Mouse (Mus musculus): ENCODE data around the gene Bcas1. TPM values are rescaled to one million over a fixed set of nuclear protein-coding genes. Genes with fewer than 3 reads are reported as not detected.

The Bcas1 gene
- total RNA-seq, 4 experiments from 2014 or later: 0.41 to 1.5 (median 0.92) TPM

DNA sequence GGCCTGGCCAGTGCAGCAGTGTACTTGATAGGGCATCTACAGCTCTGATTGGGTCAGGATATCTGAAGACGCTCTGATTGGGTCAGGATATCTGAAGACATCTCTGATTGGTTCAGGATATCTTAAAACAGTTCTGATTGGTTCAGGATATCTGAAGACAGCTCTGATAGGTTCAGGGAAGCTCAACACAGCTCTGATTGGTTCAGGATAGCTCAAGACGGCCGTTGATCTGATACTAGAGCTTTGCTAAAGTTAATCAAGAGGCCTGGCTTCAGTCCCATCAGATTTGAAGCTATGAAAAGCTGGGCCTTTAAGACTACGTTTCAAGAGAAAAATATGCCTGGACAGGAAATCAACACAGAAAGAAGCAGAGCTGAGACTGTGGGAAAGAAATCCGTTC lies 77.9 kb downstream of the Bcas1 start:
- no peak for DNase-seq (ENCODE audit: low spot score in 2 of 2)

DNA sequence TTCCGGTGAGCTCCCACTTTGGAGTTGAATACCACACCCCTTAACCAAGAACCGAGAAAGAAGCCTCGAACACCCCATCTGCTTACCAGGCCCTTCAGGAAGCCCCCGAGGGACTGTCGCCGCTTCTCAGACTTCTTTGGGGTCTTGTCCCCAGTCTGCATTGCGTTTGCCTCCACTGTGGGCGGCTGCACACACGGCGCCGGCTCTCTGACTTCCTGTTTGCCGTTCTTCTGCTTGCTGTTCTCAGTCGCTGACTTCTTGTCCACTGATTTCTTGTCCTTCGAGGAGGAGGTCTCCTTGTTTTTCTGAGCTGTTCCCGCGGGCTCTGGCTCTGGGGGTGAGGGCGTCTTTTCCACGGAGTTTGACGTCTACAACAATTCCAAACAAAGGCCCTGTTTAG lies 78.5 kb downstream of the Bcas1 start:
- no peak for DNase-seq (ENCODE audit: low spot score in 2 of 2)

DNA sequence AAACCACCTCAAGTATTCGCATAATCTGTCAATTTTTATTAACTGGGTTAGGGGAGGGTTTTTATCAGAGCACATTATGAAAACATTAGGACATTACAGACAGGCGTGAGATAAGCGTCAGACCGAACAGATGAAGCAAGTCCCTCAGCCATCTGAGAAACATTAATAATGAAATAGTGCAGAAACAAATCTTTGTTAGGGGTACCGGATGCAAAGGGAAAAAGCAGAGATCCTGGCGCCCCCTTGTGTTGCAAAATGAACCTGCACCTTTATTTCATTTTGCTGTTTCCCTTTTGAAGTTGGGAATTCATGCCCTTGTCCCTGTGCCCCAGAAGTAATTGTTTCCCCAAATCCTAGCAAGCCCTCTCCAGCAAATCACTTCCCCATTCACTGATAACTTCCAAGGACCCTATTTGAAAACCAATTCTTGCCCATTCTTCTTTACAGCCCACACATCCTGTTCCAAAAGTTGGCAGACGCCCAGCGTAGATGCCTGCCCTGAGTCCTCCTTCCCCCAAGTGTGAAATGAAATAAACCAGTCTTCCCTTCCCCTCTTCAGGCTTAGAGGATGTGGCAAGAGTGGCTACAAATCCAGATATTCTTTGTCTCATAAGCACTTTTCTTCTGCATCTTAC lies 80.4 kb downstream of the Bcas1 start:
- DNase-seq (ENCODE audit: low spot score in 2 of 2): peak in 1 of 2 experiments; percentile 24

DNA sequence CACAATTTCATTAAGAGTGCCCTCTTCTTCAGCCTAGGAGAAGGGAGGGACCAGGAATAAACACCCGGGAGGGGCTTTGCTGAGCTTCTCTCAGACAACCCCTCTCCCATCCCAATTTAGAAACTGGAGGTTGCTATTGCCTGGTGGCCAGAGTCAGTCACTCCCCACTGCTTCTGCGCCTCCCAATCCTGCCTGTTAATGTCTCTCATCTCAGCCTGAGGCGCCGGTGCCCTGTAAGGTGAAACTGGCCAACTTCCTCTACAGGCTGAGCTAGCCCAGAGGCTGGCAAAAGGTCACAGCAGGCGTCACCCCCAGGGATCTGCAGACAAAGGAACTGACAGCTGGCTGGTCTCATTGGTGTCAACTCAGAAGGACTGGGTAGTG lies 82.2 kb downstream of the Bcas1 start:
- no peak for DNase-seq (ENCODE audit: low spot score in 2 of 2)

- no peak for DNase-seq (ENCODE audit: low spot score in 2 of 2)
Observed at GRCm38 (mm10) chr2:170344502-170345409, 82.9 kb downstream of the Bcas1 start.

- DNase-seq (ENCODE audit: low spot score in 2 of 2): no peak
Observed at GRCm38 (mm10) chr2:170343819-170344317, 83.8 kb downstream of the Bcas1 start.

DNA sequence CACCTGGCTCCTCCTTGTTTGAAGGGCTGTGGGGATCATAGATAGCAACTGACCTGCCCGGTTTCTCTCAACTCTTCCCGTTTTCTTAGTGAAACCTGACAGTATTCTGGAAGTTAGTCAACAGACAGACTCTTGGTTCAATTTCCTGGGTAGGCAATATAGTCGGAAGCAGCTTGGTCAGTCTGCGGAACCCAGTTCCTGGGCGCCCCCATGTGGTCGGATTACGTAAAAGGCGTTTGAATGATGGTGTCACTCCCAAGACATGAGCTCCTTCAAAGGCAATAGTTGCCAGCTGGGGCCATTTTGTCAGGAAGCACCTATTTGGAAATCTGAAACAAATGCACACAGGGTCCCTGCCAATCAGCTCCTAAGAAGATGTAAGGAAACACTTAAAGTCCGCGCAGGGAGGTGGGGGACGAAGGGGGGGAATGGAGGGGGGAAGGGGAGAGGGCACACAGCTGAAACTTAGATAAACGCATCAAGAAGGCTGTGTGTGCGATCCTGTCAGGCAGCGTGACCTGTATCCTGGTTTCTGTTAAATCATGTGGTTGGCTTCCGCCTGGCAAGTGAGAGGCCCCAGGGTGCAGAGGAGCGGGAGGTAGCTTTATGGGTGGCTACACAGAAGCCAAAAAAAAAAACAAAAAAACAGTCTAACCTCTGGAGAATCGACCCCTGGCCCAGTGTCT lies 84.4 kb downstream of the Bcas1 start:
- DNase-seq (ENCODE audit: low spot score in 2 of 2): peak in 1 of 2 experiments; percentile 58

- no peak for DNase-seq (ENCODE audit: low spot score in 2 of 2)
Observed at GRCm38 (mm10) chr2:170342312-170342830, 85.3 kb downstream of the Bcas1 start.

- peak in 1 of 2 experiments; percentile 12 for DNase-seq (ENCODE audit: low spot score in 2 of 2)
Observed at GRCm38 (mm10) chr2:170341179-170341578, 86.5 kb downstream of the Bcas1 start.

DNA sequence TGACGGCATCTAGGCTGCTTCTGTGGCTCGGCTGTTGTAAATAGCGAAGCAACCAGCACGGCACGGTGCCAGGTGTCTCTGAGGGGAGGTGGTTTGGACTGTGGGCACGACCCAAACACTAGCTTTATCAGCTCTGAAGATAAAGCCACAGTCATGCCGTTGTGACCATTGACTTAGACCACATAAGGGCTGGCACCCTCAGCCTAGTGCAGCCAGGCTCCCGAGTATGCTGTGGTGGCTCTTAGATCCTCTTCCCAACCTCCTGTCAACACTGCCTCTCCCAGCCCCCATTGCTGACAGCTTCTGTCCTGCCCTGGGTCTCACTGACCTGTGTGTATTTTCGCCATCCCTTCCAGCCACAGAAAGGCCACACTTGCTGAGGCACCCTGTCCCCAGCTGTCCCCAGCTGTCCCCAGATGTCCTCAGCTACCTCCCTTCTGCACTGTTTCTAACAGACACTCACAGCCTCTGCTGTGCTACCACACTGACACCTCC lies 91.3 kb downstream of the Bcas1 start:
- no peak for DNase-seq (ENCODE audit: low spot score in 2 of 2)

GRCm38 (mm10) chr2:170335168-170335567 lies 92.5 kb downstream of the Bcas1 start:
- no peak for DNase-seq (ENCODE audit: low spot score in 2 of 2)

DNA sequence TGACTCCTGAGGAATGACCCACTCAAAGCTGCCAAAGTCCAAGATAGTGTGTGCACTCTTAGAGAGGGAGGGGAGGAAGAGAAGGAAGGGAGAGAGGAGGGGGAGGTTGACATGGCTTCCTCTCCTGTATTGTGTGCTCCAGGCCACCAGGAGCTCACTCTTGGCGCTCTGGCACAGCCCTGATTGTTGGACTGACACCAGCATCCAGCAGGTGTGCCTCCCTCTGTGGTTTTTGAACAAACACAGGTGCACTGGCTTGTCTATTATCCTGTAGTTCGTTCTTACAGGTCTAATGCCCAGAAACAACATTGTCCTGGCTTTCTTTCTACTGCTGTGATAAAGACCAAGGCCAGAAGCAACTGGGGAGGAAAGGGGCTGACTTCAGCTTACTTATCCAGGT lies 95.8 kb downstream of the Bcas1 start:
- DNase-seq (ENCODE audit: low spot score in 2 of 2): no peak

GRCm38 (mm10) chr2:170330466-170330865 lies 97.2 kb downstream of the Bcas1 start:
- peak; percentile 63 to 72 for DNase-seq (ENCODE audit: low spot score in 2 of 2)

- no peak for DNase-seq (ENCODE audit: low spot score in 2 of 2)
Observed at GRCm38 (mm10) chr2:170329921-170330320, 97.7 kb downstream of the Bcas1 start.

- DNase-seq (ENCODE audit: low spot score in 2 of 2): peak in 1 of 2 experiments; percentile 40
Observed at GRCm38 (mm10) chr2:170323925-170324347, 103.7 kb downstream of the Bcas1 start.

- DNase-seq (ENCODE audit: low spot score in 2 of 2): peak in 1 of 2 experiments; percentile 43
Observed at GRCm38 (mm10) chr2:170322013-170322414, 105.6 kb downstream of the Bcas1 start.

DNA sequence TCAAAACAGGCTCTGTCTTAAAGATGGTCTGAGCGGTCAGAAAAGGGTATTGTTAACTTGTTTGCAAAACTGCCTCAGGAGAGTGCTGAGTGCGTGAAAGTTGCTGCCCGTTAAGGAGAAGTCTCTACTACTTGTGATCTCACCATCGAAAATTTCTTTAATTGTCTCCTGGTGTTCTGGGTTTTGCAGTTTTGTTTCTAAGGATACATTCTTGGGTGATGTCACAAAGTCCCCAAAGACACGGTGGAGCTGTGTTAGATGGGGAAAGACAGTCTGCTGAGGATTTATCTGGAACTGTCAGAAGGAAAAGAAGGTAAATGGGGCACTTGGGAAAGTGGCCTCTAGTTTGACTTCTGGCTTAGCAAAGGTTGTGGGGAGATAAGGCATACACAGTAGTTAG lies 106.1 kb downstream of the Bcas1 start:
- DNase-seq (ENCODE audit: low spot score in 2 of 2): no peak

DNA sequence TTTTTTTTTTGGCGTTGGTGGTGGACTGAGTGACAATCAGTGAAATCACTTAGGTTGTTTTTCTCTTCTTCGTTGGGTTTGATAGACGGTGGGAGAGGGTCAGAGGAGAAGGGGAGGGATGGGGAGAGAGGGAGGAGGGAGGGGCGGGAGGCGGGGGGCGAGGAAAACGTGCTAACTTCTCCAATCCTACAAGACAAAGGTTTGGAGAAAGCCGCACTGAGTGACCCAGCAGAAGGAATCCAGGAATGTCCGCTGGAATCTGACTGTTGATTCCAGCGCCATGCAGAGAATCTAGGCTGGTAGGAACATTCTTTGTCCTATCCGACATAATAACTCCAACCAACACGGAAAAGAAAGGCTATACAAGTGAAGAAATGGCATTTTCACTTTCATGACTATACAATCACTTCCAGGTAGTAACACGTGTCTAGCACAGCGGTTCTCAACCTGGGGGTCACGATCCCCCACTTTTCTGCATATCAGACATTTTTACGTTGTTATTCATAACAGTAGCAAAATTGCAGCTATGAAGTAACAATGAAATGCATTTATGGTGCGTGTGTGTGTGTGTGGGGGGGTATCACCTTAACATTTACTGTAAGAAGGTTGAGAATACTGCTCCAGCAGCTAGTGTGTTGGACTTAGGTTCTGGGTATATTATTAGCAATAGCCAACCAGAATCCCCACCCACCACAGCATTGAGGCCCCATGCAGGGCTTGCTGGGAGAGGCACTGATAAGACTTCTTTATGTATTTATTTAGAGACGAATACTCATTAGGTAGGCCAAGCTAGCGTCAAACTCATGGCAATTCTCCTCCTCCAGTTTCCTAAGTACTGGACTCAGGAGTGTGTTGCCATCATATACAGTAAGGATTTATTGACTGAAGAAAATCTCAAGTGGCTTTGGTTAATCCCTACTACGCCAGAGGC lies 107.8 kb downstream of the Bcas1 start:
- DNase-seq (ENCODE audit: low spot score in 2 of 2): no peak

GRCm38 (mm10) chr2:170318713-170319532 lies 108.7 kb downstream of the Bcas1 start:
- peak; percentile 62 to 78 for DNase-seq (ENCODE audit: low spot score in 2 of 2)

All from gastrocnemius, adult 8-10 months (tissue).